Mouse (Mus musculus): ENCODE results near the gene Hadha.

- TF ChIP-seq CTCF (IDR thresholded peaks at IDR 0.05; ENCODE audit: control insufficient read depth, insufficient read depth, insufficient read length) (no peak), MYOD1 (IDR thresholded peaks at IDR 0.05; ENCODE audit: control insufficient read depth, insufficient read length, low read depth) (no peak), CEBPB (IDR thresholded peaks at IDR 0.05; ENCODE audit: low read depth) (no peak)
Observed at GRCm38 (mm10) chr5:30115718-30116117, 39.2 kb downstream of the Hadha start.

Measured in C2C12 (cell line).